Mouse (Mus musculus): ENCODE data around the gene Slc8a2. TPM values are rescaled to one million over a fixed set of nuclear protein-coding genes. Genes with fewer than 3 reads are reported as not detected.

The Slc8a2 gene
- total and polyA plus RNA-seq, 2 experiments from 2014 or later, result 0.05 to 0.57 TPM

DNA sequence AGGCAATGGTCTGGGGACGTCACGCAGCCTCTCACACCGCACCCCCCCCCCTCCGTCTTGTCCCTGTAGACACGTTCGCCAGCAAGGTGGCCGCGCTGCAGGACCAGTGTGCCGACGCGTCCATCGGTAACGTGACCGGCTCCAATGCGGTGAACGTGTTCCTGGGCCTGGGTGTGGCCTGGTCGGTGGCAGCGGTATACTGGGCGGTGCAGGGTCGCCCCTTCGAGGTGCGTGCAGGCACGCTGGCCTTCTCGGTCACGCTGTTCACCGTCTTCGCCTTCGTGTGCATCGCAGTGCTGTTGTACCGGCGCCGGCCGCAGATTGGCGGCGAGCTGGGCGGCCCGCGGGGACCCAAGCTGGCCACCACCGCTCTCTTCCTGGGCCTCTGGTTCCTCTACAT, 29.1 kb downstream of the Slc8a2 start:
- 11% methylated on average over 36 of the region's 39 CpGs for WGBS
- TF ChIP-seq EP300 (IDR thresholded peaks at IDR 0.05; ENCODE audit: low read depth) (no peak), CTCF (IDR thresholded peaks at IDR 0.05; ENCODE audit: low read depth) (no peak)

DNA sequence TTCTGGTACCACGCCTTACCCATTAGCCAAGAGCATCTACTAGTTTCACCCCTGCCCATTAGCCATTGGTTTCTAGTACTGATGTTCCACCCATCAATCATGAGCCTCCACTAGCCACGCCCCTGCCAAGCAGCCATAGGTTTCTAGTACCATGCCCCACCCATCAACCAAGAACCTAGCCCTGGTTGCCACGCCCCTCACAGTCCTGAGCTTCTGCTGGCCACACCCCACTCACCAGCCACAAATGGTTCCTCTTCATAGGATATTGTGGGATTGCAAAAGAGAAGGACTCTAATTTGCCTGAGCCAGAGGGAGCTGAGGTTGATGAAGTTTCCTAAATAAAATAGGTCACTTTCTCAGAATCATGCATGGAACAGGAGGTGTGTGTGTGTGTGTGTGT, 31.1 kb downstream of the Slc8a2 start:
- WGBS, result 70% methylated on average over 3 of the region's 3 CpGs
- Histone ChIP-seq H3K27ac (ENCODE audit: low read depth) (no peak overlapping the region), H3K4me2 (ENCODE audit: low read depth, low read length) (no peak overlapping the region), H3K4me3 (ENCODE audit: low read depth, low read length) (no peak overlapping the region), H3K4me1 (ENCODE audit: control insufficient read depth, insufficient read depth) (peaks cover 1% of the 10 kb centered on the region; the same call in 1 of the 2 replicates), H3K9ac (replicated peaks; ENCODE audit: low read depth, low read length) (no peak overlapping the region), H3K36me3 (replicated peaks; ENCODE audit: control insufficient read depth, insufficient read depth, low read length) (no peaks in the 10 kb centered on the region), H3K27me3 (ENCODE audit: control insufficient read depth, insufficient read depth, low read length) (0 out of 2 replicates have a peak, but pooled peaks cover 11% of the 10 kb centered on the region), H3K9me3 (replicated peaks; ENCODE audit: control insufficient read depth, low read length) (no peaks in the 10 kb centered on the region)
- ATAC-seq (ENCODE audit: insufficient read depth, low read depth), result no peak
- no peak for TF ChIP-seq EP300 (IDR thresholded peaks at IDR 0.05; ENCODE audit: low read depth)
- TF ChIP-seq CTCF (IDR thresholded peaks at IDR 0.05; ENCODE audit: low read depth), result no peak
- DNase-seq (ENCODE audit: low spot score), result no peak

More for the DNA sequence above, 29.1 kb downstream of the Slc8a2 start:
- Histone ChIP-seq H3K27ac (ENCODE audit: low read depth) (no peak overlapping the region), H3K9ac (replicated peaks; ENCODE audit: low read depth, low read length) (no peak overlapping the region), H3K9me3 (replicated peaks; ENCODE audit: control insufficient read depth, low read length) (no peaks in the 10 kb centered on the region), H3K4me1 (ENCODE audit: control insufficient read depth, insufficient read depth) (peaks cover 4% of the 10 kb centered on the region; the same call in 1 of the 2 replicates), H3K4me3 (ENCODE audit: low read depth, low read length) (no peak overlapping the region), H3K36me3 (replicated peaks; ENCODE audit: control insufficient read depth, insufficient read depth, low read length) (no peaks in the 10 kb centered on the region), H3K27me3 (ENCODE audit: control insufficient read depth, insufficient read depth, low read length) (0 out of 2 replicates have a peak, but pooled peaks cover 11% of the 10 kb centered on the region), H3K4me2 (ENCODE audit: low read depth, low read length) (0 out of 2 replicates have a peak overlapping the region, but pooled peaks have one; percentile 23)
- ATAC-seq (ENCODE audit: insufficient read depth, low read depth) (no peak), DNase-seq (ENCODE audit: low spot score) (no peak)

DNA sequence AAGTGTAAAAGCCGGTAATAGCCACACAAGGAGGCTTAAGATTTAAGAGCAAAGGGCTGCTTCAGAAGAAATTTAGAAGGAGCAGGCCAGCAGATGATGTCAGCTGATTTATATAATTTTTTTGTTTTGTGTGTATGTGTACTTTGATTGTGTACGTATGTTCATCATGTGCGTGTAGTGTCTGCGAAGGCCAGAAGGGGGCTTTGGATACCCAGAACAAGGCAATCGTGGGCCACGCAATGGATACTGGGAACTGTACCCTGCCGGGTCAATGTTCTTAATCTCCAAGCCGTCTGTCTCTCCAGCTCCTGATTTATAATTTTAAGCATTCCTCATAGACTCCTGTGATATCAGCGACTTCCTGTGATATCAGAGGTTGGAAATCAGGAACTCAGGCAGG, 31.7 kb downstream of the Slc8a2 start:
- no peak overlapping the region for H3K27ac ChIP-seq (ENCODE audit: low read depth)
- no peaks in the 10 kb centered on the region for H3K9me3 ChIP-seq (replicated peaks; ENCODE audit: control insufficient read depth, low read length)
- no peak overlapping the region for H3K9ac ChIP-seq (replicated peaks; ENCODE audit: low read depth, low read length)
- no peak for DNase-seq (ENCODE audit: low spot score)
- WGBS, result 88% methylated on average over 9 of the region's 9 CpGs
- TF ChIP-seq CTCF (IDR thresholded peaks at IDR 0.05; ENCODE audit: low read depth), result no peak
- no peak for TF ChIP-seq EP300 (IDR thresholded peaks at IDR 0.05; ENCODE audit: low read depth)
- ATAC-seq (ENCODE audit: insufficient read depth, low read depth), result no peak
- no peaks in the 10 kb centered on the region for H3K36me3 ChIP-seq (replicated peaks; ENCODE audit: control insufficient read depth, insufficient read depth, low read length)
- H3K27me3 ChIP-seq (ENCODE audit: control insufficient read depth, insufficient read depth, low read length), result 0 out of 2 replicates have a peak, but pooled peaks cover 11% of the 10 kb centered on the region
- H3K4me3 ChIP-seq (ENCODE audit: low read depth, low read length), result no peak overlapping the region
- H3K4me2 ChIP-seq (ENCODE audit: low read depth, low read length), result no peak overlapping the region
- no peaks in the 10 kb centered on the region for H3K4me1 ChIP-seq (ENCODE audit: control insufficient read depth, insufficient read depth)

DNA sequence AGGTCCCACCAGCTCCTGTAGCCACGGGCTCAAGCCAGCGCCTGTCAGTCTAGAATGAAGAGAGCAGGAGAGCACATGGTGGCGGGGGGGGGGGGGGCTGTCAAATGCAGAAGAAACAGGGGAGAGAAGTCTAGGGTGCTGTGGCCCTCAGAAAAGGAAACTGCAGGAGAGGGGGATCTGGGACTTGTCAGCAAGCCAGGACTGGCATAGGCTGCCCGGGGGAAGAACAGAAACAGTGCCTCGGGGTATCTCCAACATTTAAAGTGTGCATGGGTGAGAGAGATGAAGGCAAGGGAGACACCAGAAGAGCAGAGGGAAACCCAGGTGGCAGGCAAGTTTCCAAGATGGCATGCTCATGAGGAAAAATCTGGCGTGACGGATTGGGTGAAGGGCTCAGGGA, 32.4 kb downstream of the Slc8a2 start:
- Histone ChIP-seq H3K9ac (replicated peaks; ENCODE audit: low read depth, low read length) (no peak overlapping the region), H3K4me3 (ENCODE audit: low read depth, low read length) (no peak overlapping the region), H3K27me3 (ENCODE audit: control insufficient read depth, insufficient read depth, low read length) (0 out of 2 replicates have a peak, but pooled peaks cover 11% of the 10 kb centered on the region), H3K4me2 (ENCODE audit: low read depth, low read length) (no peak overlapping the region), H3K9me3 (replicated peaks; ENCODE audit: control insufficient read depth, low read length) (no peaks in the 10 kb centered on the region), H3K27ac (ENCODE audit: low read depth) (no peak overlapping the region), H3K4me1 (ENCODE audit: control insufficient read depth, insufficient read depth) (no peaks in the 10 kb centered on the region), H3K36me3 (replicated peaks; ENCODE audit: control insufficient read depth, insufficient read depth, low read length) (no peaks in the 10 kb centered on the region)
- WGBS, result 58% methylated on average over 7 of the region's 7 CpGs
- DNase-seq (ENCODE audit: low spot score), result no peak
- TF ChIP-seq CTCF (IDR thresholded peaks at IDR 0.05; ENCODE audit: low read depth) (no peak), EP300 (IDR thresholded peaks at IDR 0.05; ENCODE audit: low read depth) (no peak)
- no peak for ATAC-seq (ENCODE audit: insufficient read depth, low read depth)

DNA sequence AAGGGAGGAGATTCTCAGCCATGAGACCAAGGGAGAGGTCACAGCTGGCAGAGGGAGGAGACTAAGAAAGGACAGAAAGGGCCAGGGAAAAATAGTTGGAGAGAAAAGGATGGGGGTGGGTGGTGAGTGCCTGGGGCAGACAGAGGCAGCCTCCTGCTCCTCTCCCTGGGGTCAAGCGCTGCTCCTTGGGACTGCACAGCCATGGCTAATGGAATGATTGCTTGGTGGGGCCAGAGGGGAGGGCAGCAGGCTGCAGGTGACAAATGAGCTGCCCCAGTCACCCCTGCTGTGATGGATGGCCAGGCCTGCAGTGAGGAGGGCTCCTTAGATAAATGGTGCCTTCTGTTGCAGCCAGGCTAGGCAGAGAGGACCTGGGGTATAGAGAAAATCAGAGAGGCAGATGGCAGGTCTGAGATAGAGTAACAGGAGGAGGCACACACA, 42.5 kb downstream of the Slc8a2 start:
- no peak for ATAC-seq (ENCODE audit: insufficient read depth, low read depth)
- no peak for TF ChIP-seq EP300 (IDR thresholded peaks at IDR 0.05; ENCODE audit: low read depth)
- Histone ChIP-seq H3K4me3 (ENCODE audit: low read depth, low read length) (no peak overlapping the region), H3K9me3 (replicated peaks; ENCODE audit: control insufficient read depth, low read length) (0 out of 2 replicates have a peak, but pooled peaks cover 6% of the 10 kb centered on the region), H3K9ac (replicated peaks; ENCODE audit: low read depth, low read length) (no peak overlapping the region), H3K4me2 (ENCODE audit: low read depth, low read length) (no peak overlapping the region), H3K27me3 (ENCODE audit: control insufficient read depth, insufficient read depth, low read length) (0 out of 2 replicates have a peak, but pooled peaks cover 3% of the 10 kb centered on the region), H3K4me1 (ENCODE audit: control insufficient read depth, insufficient read depth) (peaks cover 3% of the 10 kb centered on the region; the same call in 1 of the 2 replicates), H3K27ac (ENCODE audit: low read depth) (no peak overlapping the region), H3K36me3 (replicated peaks; ENCODE audit: control insufficient read depth, insufficient read depth, low read length) (no peaks in the 10 kb centered on the region)
- DNase-seq (ENCODE audit: low spot score), result no peak
- 25% methylated on average over 1 of the region's 1 CpGs for WGBS
